Mouse (Mus musculus): Measurements from ENCODE around the gene Shpk. TPM values are rescaled to one million over a fixed set of nuclear protein-coding genes. Genes with fewer than 3 reads are reported as not detected.

Gene Shpk
- polyA plus RNA-seq, 1 experiment from 2014 or later, result 8.2 TPM

GRCm38 (mm10) chr11:73260457-73260856 is 61.2 kb downstream of the Shpk start:
- Histone ChIP-seq H3K9me3 (ENCODE audit: low read length) (no peaks in the 10 kb centered on the region), H3K4me2 (ENCODE audit: low read depth, low read length) (no peak overlapping the region), H3K9ac (replicated peaks) (no peak overlapping the region), H3K4me1 (ENCODE audit: insufficient read depth) (no peaks in the 10 kb centered on the region), H3K27me3 (ENCODE audit: insufficient read depth, low read length) (no peaks in the 10 kb centered on the region), H3K36me3 (replicated peaks; ENCODE audit: insufficient read depth, low read length) (no peaks in the 10 kb centered on the region), H3K27ac (ENCODE audit: low read depth) (no peak overlapping the region), H3K4me3 (ENCODE audit: low read depth, low read length) (no peak overlapping the region)
- no peak for ATAC-seq
- TF ChIP-seq CTCF (IDR thresholded peaks at IDR 0.05; ENCODE audit: low read depth) (no peak), EP300 (IDR thresholded peaks at IDR 0.05; ENCODE audit: low read depth) (no peak)
- DNase-seq, result no peak
- WGBS (ENCODE audit: insufficient replicate concordance), result 61% methylated on average over 3 of the region's 3 CpGs

GRCm38 (mm10) chr11:73261385-73261784 is 62.1 kb downstream of the Shpk start:
- no peak overlapping the region for H3K4me3 ChIP-seq (ENCODE audit: low read depth, low read length)
- DNase-seq (no peak), ATAC-seq (no peak)
- no peaks in the 10 kb centered on the region; the same call in 1 of the 2 replicates for H3K4me1 ChIP-seq (ENCODE audit: insufficient read depth)
- no peaks in the 10 kb centered on the region for H3K9me3 ChIP-seq (ENCODE audit: low read length)
- TF ChIP-seq EP300 (IDR thresholded peaks at IDR 0.05; ENCODE audit: low read depth) (no peak), CTCF (IDR thresholded peaks at IDR 0.05; ENCODE audit: low read depth) (no peak)
- H3K27me3 ChIP-seq (ENCODE audit: insufficient read depth, low read length), result no peaks in the 10 kb centered on the region
- no peak overlapping the region for H3K4me2 ChIP-seq (ENCODE audit: low read depth, low read length)
- 74% methylated on average over 1 of the region's 1 CpGs for WGBS (ENCODE audit: insufficient replicate concordance)
- H3K27ac ChIP-seq (ENCODE audit: low read depth), result no peak overlapping the region
- H3K9ac ChIP-seq (replicated peaks), result no peak overlapping the region
- no peaks in the 10 kb centered on the region for H3K36me3 ChIP-seq (replicated peaks; ENCODE audit: insufficient read depth, low read length)

GRCm38 (mm10) chr11:73267267-73267666 is 68.0 kb downstream of the Shpk start, which contains the start of gene Trpv3:
Trpv3 (plus strand) TSS chr11:73267388.
- no peak within 1 kb of the TSS for H3K27ac ChIP-seq (ENCODE audit: low read depth)
- H3K36me3 ChIP-seq (replicated peaks; ENCODE audit: insufficient read depth, low read length), result no peaks in the 10 kb centered on the region
- no peak for TF ChIP-seq CTCF (IDR thresholded peaks at IDR 0.05; ENCODE audit: low read depth)
- no peak for TF ChIP-seq EP300 (IDR thresholded peaks at IDR 0.05; ENCODE audit: low read depth)
- no peaks in the 10 kb centered on the region for H3K9me3 ChIP-seq (ENCODE audit: low read length)
- no peaks in the 10 kb centered on the region for H3K27me3 ChIP-seq (ENCODE audit: insufficient read depth, low read length)
- H3K4me3 ChIP-seq (ENCODE audit: low read depth, low read length), result no peak within 1 kb of the TSS
- no peak for ATAC-seq
- WGBS (ENCODE audit: insufficient replicate concordance), result 84% methylated on average over 7 of the region's 7 CpGs
- H3K4me2 ChIP-seq (ENCODE audit: low read depth, low read length), result no peak within 1 kb of the TSS
- no peak for DNase-seq
- no peak within 1 kb of the TSS for H3K9ac ChIP-seq (replicated peaks)
- no peaks in the 10 kb centered on the region; the same call in 1 of the 2 replicates for H3K4me1 ChIP-seq (ENCODE audit: insufficient read depth)

Other genes starting within 250 kb of the Shpk start
- 13.5 and 14.6 TPM in 2 replicates for gene Atp2a3, start 238.3 kb upstream of the Shpk start, polyA plus RNA-seq (2015; fragmentation: Nextera tagmentation; extraction: Ambion mirVana)
- 7.0 and 7.9 TPM in 2 replicates for gene P2rx1, start 200.4 kb upstream of the Shpk start, polyA plus RNA-seq (2015; fragmentation: Nextera tagmentation; extraction: Ambion mirVana)
- 0.76 and 0.78 TPM in 2 replicates for gene Camkk1, start 180.5 kb upstream of the Shpk start, polyA plus RNA-seq (2015; fragmentation: Nextera tagmentation; extraction: Ambion mirVana)
- 2.7 TPM in 2 replicates for gene Ncbp3, start 151.7 kb upstream of the Shpk start, polyA plus RNA-seq (2015; fragmentation: Nextera tagmentation; extraction: Ambion mirVana)
- 0.24 and 0.33 TPM in 2 replicates for gene Itgae, start 108.9 kb upstream of the Shpk start, polyA plus RNA-seq (2015; fragmentation: Nextera tagmentation; extraction: Ambion mirVana)
- gene Haspin, start 61.2 kb upstream of the Shpk start, polyA plus RNA-seq (2015; fragmentation: Nextera tagmentation; extraction: Ambion mirVana), result 4.6 and 5.3 TPM in 2 replicates
- gene P2rx5, start 39.0 kb upstream of the Shpk start, polyA plus RNA-seq (2015; fragmentation: Nextera tagmentation; extraction: Ambion mirVana), result 0.11 and 0.21 TPM in 2 replicates
- gene Emc6, start 22.4 kb upstream of the Shpk start, polyA plus RNA-seq (2015; fragmentation: Nextera tagmentation; extraction: Ambion mirVana), result 169 and 174 TPM in 2 replicates
- 32.7 and 35.6 TPM in 2 replicates for gene Tax1bp3, start 22.4 kb upstream of the Shpk start, polyA plus RNA-seq (2015; fragmentation: Nextera tagmentation; extraction: Ambion mirVana)
- 7.3 and 8.4 TPM in 2 replicates for gene Ctns, start 418 bp upstream of the Shpk start, polyA plus RNA-seq (2015; fragmentation: Nextera tagmentation; extraction: Ambion mirVana)
- gene Trpv1, start 34.8 kb downstream of the Shpk start, polyA plus RNA-seq (2015; fragmentation: Nextera tagmentation; extraction: Ambion mirVana), result 0.07 TPM in 2 replicates
- 0.02 and 0.05 TPM in 2 replicates for gene Trpv3, start 67.9 kb downstream of the Shpk start, polyA plus RNA-seq (2015; fragmentation: Nextera tagmentation; extraction: Ambion mirVana)
- gene Aspa, start 130.1 kb downstream of the Shpk start, polyA plus RNA-seq (2015; fragmentation: Nextera tagmentation; extraction: Ambion mirVana), result 9.1 and 10.2 TPM in 2 replicates
- gene Gm49340, start 130.3 kb downstream of the Shpk start, polyA plus RNA-seq (2015; fragmentation: Nextera tagmentation; extraction: Ambion mirVana), result 0.06 TPM in 1 of 2 replicates, not detected in the other
- 3.1 and 3.9 TPM in 2 replicates for gene Spata22, start 130.3 kb downstream of the Shpk start, polyA plus RNA-seq (2015; fragmentation: Nextera tagmentation; extraction: Ambion mirVana)
- gene Olfr20, start 151.3 kb downstream of the Shpk start, polyA plus RNA-seq (2015; fragmentation: Nextera tagmentation; extraction: Ambion mirVana), result 0.24 TPM in 1 of 2 replicates, not detected in the other
- gene Olfr376, start 171.8 kb downstream of the Shpk start, polyA plus RNA-seq (2015; fragmentation: Nextera tagmentation; extraction: Ambion mirVana), result not detected in 2 replicates
- not detected in 2 replicates for gene Olfr1, start 200.2 kb downstream of the Shpk start, polyA plus RNA-seq (2015; fragmentation: Nextera tagmentation; extraction: Ambion mirVana)
- not detected in 2 replicates for gene Olfr378, start 229.0 kb downstream of the Shpk start, polyA plus RNA-seq (2015; fragmentation: Nextera tagmentation; extraction: Ambion mirVana)

Measured in liver, postnatal 0 days (tissue).